Mouse (Mus musculus) forebrain, embryonic 14.5 days (tissue): Measurements from ENCODE around the gene Far1. TPM values are rescaled to one million over a fixed set of nuclear protein-coding genes. Genes with fewer than 3 reads are reported as not detected.
A peak's percentile ranks its signal among the peaks of the same experiment; 100 is the strongest.

ENCODE experiments used
- ATAC-seq: fragments of 200-750 bp; cut with Nextera tagmentation; 2 replicates; pipeline ENCODE4 v1.8.0; 2017; ENCODE audit warnings: mild to moderate bottlenecking, moderate library complexity
- DNase-seq: peaks from one replicate; pipeline ENCODE4 v3.0.0-alpha.2; 2015; ENCODE audit warnings: low spot score
- H3K27ac ChIP-seq: fragments of 300-500 bp; sonication (generic); 2 replicates; pipeline ENCODE4 v1.5.1; 2014; ENCODE audit warnings: low read depth, mild to moderate bottlenecking, control low read depth, low read length, moderate library complexity
- H3K27me3 ChIP-seq: fragments of 300-500 bp; sonication (generic); replicated peaks from 2 replicates; pipeline ENCODE4 v1.6.1; 2014; ENCODE audit warnings: low read length, control low read depth, mixed read lengths; ENCODE audit not compliant: control insufficient read depth, insufficient read depth
- H3K36me3 ChIP-seq: fragments of 300-500 bp; sonication (generic); 2 replicates; pipeline ENCODE4 v1.6.1; 2014; ENCODE audit warnings: low read length, control low read depth; ENCODE audit not compliant: control insufficient read depth, insufficient read depth
- H3K4me1 ChIP-seq: fragments of 300-500 bp; sonication (generic); 2 replicates; pipeline ENCODE4 v1.6.1; 2014; ENCODE audit warnings: antibody characterized with exemption, low read length, control low read depth; ENCODE audit not compliant: control insufficient read depth, insufficient read depth
- H3K4me2 ChIP-seq: fragments of 300-500 bp; sonication (generic); 2 replicates; pipeline ENCODE4 v1.6.1; 2014; ENCODE audit warnings: mild to moderate bottlenecking, control low read depth, low read length
- H3K4me3 ChIP-seq: fragments of 300-500 bp; sonication (generic); 2 replicates; pipeline ENCODE4 v1.5.1; 2014; ENCODE audit warnings: low read depth, low read length, control low read depth
- H3K9ac ChIP-seq: fragments of 300-500 bp; sonication (generic); 2 replicates; pipeline ENCODE4 v1.6.1; 2014; ENCODE audit warnings: mild to moderate bottlenecking, low read length, control low read depth, moderate library complexity
- H3K9me3 ChIP-seq: fragments of 300-500 bp; sonication (generic); replicated peaks from 2 replicates; pipeline ENCODE4 v1.6.1; 2016; ENCODE audit warnings: low read length, control low read depth, mixed read lengths; ENCODE audit not compliant: control insufficient read depth
- WGBS: fragments of 180-500 bp; shearing (Covaris S2); extraction: QIAGEN DNeasy Blood & Tissue Kit; methylation state at CpG from one replicate; pipeline ENCODE4 v1.1.7; 2014; 5-methylcytosine and 5-hydroxymethylcytosine counted together
- polyA plus RNA-seq: library from polyadenylated mRNA; unstranded; fragments of >200 nt; fragmentation: Nextera tagmentation; extraction: Ambion mirVana; gene quantifications from 2 replicates; pipeline ENCODE4 v1.2.1, GENCODE M21; 2014

The Far1 gene
- polyA plus RNA-seq, 1 experiment from 2014 or later: 62.1 TPM

DNA sequence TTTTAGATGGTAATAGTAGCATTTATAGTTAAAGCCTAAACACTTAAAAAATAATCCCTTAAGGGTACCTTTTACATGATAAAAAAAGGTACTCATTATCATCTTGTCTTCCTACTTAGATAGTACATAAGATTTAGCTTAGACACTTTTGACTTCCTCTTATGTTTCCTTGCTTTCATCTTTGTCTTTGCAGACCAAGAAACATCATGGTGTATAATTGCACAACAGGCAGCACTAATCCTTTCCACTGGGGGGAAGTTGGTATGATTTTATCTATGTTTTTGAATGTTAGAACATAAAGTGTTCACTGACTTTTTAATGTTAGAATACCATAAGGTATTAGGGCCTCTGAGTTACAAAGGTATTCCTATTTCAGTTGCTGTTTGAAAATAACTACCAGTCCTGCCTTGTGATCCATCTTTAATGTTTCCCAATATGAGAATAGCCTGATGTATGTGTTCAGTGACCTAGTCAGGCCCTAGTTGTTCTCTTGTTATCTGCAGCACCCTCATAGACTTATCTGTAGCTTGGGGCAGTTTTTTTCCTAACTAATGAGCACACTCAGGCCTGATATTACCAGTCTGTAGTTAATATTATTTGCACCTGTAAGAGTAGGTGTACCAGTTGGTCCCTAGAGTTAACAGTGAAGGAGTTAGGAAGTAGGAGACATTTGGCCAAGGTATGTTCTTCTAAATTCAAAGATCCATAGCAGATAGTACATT lies 38.3 kb downstream of the Far1 start:
- Histone ChIP-seq H3K9ac (no peak overlapping the region), H3K4me3 (no peak overlapping the region), H3K4me1 (no peaks in the 10 kb centered on the region), H3K36me3 (peaks cover 25% of the 10 kb centered on the region), H3K9me3 (no peaks in the 10 kb centered on the region), H3K27ac (no peak overlapping the region), H3K4me2 (no peak overlapping the region), H3K27me3 (no peaks in the 10 kb centered on the region)
- ATAC-seq (no peak), DNase-seq (no peak)

DNA sequence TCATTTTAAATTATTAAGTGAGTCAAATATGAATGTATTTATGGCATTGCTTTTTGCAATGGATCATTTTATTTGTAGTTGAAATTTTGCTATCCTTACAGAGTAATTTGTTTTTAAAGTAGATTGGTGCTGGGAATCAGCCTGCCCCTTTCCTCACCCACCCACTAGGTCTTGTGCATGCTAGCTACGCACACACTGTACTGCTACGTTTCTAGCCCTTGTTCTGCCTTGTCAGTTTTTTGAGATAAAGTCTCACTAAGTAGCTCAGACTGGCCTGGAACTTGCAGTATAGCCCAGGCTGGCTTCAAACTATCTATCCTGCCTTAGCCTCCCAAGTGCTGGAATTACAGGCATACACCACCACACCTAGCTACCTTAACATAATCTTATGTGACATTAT lies 38.9 kb downstream of the Far1 start:
- Histone ChIP-seq H3K36me3 (peaks cover 22% of the 10 kb centered on the region), H3K4me2 (no peak overlapping the region), H3K27ac (no peak overlapping the region), H3K4me1 (no peaks in the 10 kb centered on the region), H3K9ac (no peak overlapping the region), H3K27me3 (no peaks in the 10 kb centered on the region), H3K9me3 (no peaks in the 10 kb centered on the region), H3K4me3 (no peak overlapping the region)
- ATAC-seq (no peak), DNase-seq (no peak)
- 93% methylated on average over 2 of the region's 2 CpGs for WGBS

DNA sequence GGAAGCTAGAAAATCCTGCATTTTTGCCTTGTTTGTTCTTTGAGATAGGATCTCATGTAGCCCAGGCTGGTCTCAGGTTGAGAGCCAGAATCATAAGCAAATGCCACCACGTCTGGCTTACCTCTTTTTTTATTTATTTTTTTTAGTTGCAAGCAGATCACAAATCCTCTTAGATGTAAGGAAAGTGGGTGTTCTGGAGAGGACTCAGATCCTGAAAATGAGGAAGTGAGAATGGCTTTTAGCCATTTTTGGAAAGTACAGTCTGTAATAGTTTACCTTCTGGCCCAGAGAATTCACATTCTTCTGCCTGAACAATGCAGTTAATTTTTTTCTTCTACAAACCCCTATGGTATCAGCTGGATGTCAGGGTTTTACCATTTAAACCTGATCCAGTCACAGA lies 42.5 kb downstream of the Far1 start:
- Histone ChIP-seq H3K9ac (no peak overlapping the region), H3K4me1 (no peaks in the 10 kb centered on the region), H3K4me2 (no peak overlapping the region), H3K27ac (no peak overlapping the region), H3K9me3 (no peaks in the 10 kb centered on the region), H3K36me3 (peaks cover 16% of the 10 kb centered on the region; the same call in 1 of the 2 replicates), H3K27me3 (no peaks in the 10 kb centered on the region), H3K4me3 (no peak overlapping the region)
- ATAC-seq (no peak), DNase-seq (no peak)
- WGBS: 83% methylated on average over 1 of the region's 1 CpGs

DNA sequence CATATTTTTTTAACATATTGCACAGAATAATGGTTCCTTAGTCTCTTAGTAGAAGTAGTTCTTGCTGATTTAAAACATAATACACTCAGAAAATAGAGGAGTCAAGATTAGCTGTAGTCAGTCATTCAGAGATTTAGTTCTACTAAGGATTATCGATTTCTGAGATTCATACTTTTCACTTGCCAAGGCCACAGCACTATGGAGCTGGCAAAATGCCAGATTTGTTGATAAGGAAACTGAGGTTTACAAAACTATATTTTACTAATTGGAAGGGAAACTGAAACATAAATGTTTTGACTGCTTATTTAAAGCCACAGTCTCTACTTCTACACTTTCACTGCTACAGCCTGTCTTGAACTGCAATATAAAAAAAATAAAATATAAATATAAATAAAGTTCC lies 53.3 kb downstream of the Far1 start:
- Histone ChIP-seq H3K9me3 (no peaks in the 10 kb centered on the region), H3K27me3 (no peaks in the 10 kb centered on the region), H3K9ac (no peak overlapping the region), H3K36me3 (peaks cover 11% of the 10 kb centered on the region; the same call in 1 of the 2 replicates), H3K4me3 (no peak overlapping the region), H3K27ac (no peak overlapping the region), H3K4me2 (no peak overlapping the region), H3K4me1 (no peaks in the 10 kb centered on the region)
- DNase-seq: no peak
- ATAC-seq: no peak
- WGBS: 82% methylated on average over 1 of the region's 1 CpGs

DNA sequence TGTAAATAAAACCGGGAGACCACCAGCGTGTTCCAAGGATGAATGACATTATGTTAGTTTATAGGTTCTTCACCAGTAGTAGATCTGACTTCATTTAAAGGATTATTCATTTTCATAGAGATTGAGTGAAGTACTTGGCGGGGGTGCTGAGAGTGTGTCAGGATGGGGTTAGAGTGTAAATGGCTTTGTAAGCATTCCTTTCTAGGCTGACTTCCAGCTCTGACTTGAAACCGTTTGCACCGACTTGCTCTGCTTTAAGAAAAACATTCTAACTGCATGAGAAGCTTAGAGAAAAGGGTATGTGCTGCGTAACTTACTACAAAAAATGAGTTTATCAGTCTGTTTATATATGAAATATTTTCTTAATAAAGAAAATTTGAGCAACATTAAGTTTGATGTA lies 57.5 kb downstream of the Far1 start:
- Histone ChIP-seq H3K9ac (no peak overlapping the region), H3K4me3 (no peak overlapping the region), H3K4me1 (no peaks in the 10 kb centered on the region), H3K4me2 (no peak overlapping the region), H3K27ac (no peak overlapping the region), H3K9me3 (no peaks in the 10 kb centered on the region), H3K27me3 (no peaks in the 10 kb centered on the region), H3K36me3 (peaks cover 11% of the 10 kb centered on the region; the same call in 1 of the 2 replicates)
- 87% methylated on average over 6 of the region's 6 CpGs for WGBS
- no peak for ATAC-seq
- no peak for DNase-seq

DNA sequence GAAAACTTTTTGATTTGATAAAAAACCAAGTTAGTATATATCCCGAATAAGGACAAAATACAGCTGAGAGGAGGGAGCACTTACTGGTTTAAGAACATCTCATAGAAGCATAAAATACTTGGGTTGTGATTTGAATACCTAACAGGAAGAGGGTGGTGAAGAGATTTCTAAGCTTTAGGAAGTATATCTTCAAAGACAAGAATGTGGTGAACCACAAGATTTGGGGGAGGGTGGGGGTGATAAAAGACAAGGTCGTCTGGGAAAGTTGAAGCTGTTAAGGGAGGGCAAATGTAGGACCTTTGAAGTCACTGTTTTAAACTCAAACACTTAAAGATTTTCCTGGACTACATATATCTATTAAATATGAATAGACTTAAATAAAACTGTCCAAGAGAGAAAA lies 59.1 kb downstream of the Far1 start:
- 79% methylated on average over 2 of the region's 2 CpGs for WGBS
- H3K27me3 ChIP-seq: no peaks in the 10 kb centered on the region
- no peaks in the 10 kb centered on the region for H3K9me3 ChIP-seq
- H3K4me2 ChIP-seq: no peak overlapping the region
- 0 out of 2 replicates have a peak, but pooled peaks cover 5% of the 10 kb centered on the region for H3K36me3 ChIP-seq
- no peak overlapping the region for H3K9ac ChIP-seq
- H3K27ac ChIP-seq: no peak overlapping the region
- no peaks in the 10 kb centered on the region for H3K4me1 ChIP-seq
- no peak overlapping the region for H3K4me3 ChIP-seq
- DNase-seq (no peak), ATAC-seq (no peak)

DNA sequence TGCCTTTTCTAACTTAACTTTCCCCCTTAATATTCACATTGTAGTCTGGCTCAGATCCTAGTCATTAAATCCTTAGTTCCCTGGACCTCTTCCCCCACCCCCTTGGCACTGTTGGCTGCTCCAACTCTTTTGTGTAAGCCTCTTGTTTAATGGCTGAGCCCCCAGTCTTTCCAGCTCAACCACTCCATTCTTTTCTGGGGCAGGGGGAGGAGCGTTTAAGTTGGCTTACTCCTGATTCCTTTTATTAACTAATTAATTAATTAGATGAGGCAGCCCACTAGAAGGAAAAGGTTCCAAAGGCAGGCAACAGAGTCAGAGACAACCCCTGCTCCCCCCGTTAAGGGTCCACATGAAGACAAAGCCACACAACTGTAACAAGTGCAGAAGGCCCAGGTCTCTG lies 68.5 kb downstream of the Far1 start:
- ATAC-seq: no peak
- Histone ChIP-seq H3K4me3 (no peak overlapping the region), H3K27me3 (no peaks in the 10 kb centered on the region), H3K36me3 (no peaks in the 10 kb centered on the region), H3K27ac (no peak overlapping the region), H3K9me3 (no peaks in the 10 kb centered on the region), H3K4me1 (no peaks in the 10 kb centered on the region), H3K4me2 (no peak overlapping the region), H3K9ac (no peak overlapping the region)
- peak; percentile 9 for DNase-seq
- 25% methylated on average over 2 of the region's 2 CpGs for WGBS

DNA sequence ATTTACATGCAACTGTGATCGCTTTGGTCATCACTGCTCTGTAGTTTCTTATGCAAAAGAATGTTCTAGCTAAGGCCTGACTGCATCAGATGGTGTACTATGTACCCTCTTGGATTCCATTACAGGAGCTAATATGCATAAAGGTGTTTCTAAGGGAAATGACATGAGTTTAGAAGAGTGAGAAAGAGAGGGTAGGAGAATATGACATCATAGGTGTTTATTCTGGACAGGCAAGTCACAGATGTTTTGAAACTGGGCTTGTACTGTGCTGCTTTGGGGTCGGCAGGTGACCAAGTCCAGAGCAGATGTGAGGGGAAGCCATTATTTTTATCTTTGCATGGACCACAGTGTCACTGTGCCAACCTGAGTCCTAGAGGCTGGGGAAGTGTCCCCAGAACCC lies 75.6 kb downstream of the Far1 start:
- ATAC-seq (no peak), DNase-seq (no peak)
- H3K9ac ChIP-seq: no peak overlapping the region
- no peaks in the 10 kb centered on the region for H3K36me3 ChIP-seq
- H3K4me3 ChIP-seq: no peak overlapping the region
- H3K9me3 ChIP-seq: no peaks in the 10 kb centered on the region
- no peaks in the 10 kb centered on the region for H3K27me3 ChIP-seq
- WGBS: 94% methylated on average over 2 of the region's 2 CpGs
- H3K4me2 ChIP-seq: no peak overlapping the region
- H3K4me1 ChIP-seq: no peaks in the 10 kb centered on the region
- no peak overlapping the region for H3K27ac ChIP-seq

DNA sequence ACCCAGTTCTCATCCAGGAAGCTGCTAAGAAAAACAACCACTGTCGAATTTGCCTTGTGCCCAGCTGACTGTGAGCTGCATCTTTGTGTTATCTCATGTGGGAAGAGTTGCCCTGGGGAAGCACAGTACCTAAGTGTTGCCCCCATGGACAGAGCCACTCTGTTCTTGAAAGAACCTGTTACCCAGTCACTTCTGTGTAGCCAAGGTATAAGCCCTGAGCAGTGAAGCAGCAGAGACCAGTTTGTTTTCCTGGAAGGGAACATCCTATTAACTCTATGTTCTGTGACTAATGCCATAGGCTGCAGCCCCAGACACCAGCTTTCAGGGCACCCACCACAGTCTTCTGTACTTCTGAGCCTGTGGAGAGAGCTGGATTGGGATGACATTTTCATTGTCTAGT lies 76.7 kb downstream of the Far1 start:
- no peaks in the 10 kb centered on the region for H3K4me1 ChIP-seq

More for the DNA sequence above, 76.7 kb downstream of the Far1 start:
- H3K9ac ChIP-seq: no peak overlapping the region
- H3K27me3 ChIP-seq: no peaks in the 10 kb centered on the region
- H3K4me3 ChIP-seq: no peak overlapping the region
- H3K9me3 ChIP-seq: no peaks in the 10 kb centered on the region
- H3K4me2 ChIP-seq: no peak overlapping the region
- DNase-seq (no peak), ATAC-seq (no peak)
- no peak overlapping the region for H3K27ac ChIP-seq
- WGBS: 81% methylated on average over 1 of the region's 1 CpGs
- no peaks in the 10 kb centered on the region for H3K36me3 ChIP-seq
